Mouse (Mus musculus) heart, adult 2 months (tissue): ENCODE data around the gene Ppm1h.

Source experiments
- CTCF ChIP-seq: fragments of 200-600 bp; IDR thresholded peaks from 2 replicates; pipeline ENCODE4 v1.8.1; 2022; ENCODE audit warnings: antibody characterized with exemption, mild to moderate bottlenecking, moderate library complexity
- EP300 ChIP-seq: fragments of 200-500 bp; IDR thresholded peaks from 2 replicates; pipeline ENCODE4 v1.6.1; 2011; ENCODE audit warnings: low read depth, low read length, control low read depth; ENCODE audit not compliant: insufficient read depth
- POLR2A ChIP-seq: fragments of 200-500 bp; IDR thresholded peaks from 2 replicates; pipeline ENCODE4 v1.6.1; 2011; ENCODE audit warnings: mild to moderate bottlenecking, low read depth, low read length, control low read depth; ENCODE audit not compliant: insufficient read depth

GRCm38 (mm10) chr10:122984531-122985251, 306.1 kb downstream of the Ppm1h start:
- no peak for TF ChIP-seq CTCF
- no peak for TF ChIP-seq POLR2A
- no peak for TF ChIP-seq EP300
